Mouse (Mus musculus): ENCODE data around the gene Arrdc3. TPM values are rescaled to one million over a fixed set of nuclear protein-coding genes. Genes with fewer than 3 reads are reported as not detected.
"Not testable (repeated sequence)": the region's sequence is repeated elsewhere in the genome, so short reads cannot be mapped to it uniquely, and the experiment has no call there.

The Arrdc3 gene
- total and polyA plus RNA-seq, 2 experiments from 2014 or later = 49.8 to 100 TPM

DNA sequence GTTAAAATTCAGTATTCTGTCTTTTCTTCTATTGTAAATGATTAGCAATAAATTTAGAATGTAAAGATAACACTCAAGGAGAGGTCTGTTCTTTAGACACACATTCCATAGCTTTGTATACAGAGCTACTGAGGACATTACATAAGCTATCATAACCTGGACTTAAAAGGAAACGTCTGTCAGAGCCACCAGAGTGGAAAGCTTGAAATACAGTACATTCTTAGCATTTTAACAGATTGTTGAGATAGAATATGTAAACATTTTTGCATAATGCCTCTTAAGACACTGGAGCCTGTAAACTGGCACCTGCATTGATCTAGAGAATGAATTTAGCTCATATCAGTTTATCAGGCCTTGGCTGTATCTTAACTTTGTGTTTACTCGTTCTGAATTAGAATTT is 4.7 kb downstream of the Arrdc3 start:
- TF ChIP-seq CTCF (IDR thresholded peaks at IDR 0.05; ENCODE audit: low read depth) = no peak
- ATAC-seq (no peak), DNase-seq (ENCODE audit: low spot score) (no peak)
- Histone ChIP-seq H3K4me3 (ENCODE audit: low read length) (no peak overlapping the region), H3K36me3 (ENCODE audit: insufficient read depth, low read length) (peaks cover 19% of the 10 kb centered on the region), H3K27ac (no peak overlapping the region), H3K27me3 (ENCODE audit: insufficient read depth, low read length) (no peaks in the 10 kb centered on the region), H3K9me3 (ENCODE audit: low read length) (no peaks in the 10 kb centered on the region), H3K4me1 (ENCODE audit: insufficient read depth, low read length) (0 out of 2 replicates have a peak, but pooled peaks cover 2% of the 10 kb centered on the region), H3K9ac (replicated peaks; ENCODE audit: low read length) (no peak overlapping the region), H3K4me2 (ENCODE audit: low read depth, low read length) (no peak overlapping the region)
- WGBS = 73% methylated on average over 2 of the region's 2 CpGs

DNA sequence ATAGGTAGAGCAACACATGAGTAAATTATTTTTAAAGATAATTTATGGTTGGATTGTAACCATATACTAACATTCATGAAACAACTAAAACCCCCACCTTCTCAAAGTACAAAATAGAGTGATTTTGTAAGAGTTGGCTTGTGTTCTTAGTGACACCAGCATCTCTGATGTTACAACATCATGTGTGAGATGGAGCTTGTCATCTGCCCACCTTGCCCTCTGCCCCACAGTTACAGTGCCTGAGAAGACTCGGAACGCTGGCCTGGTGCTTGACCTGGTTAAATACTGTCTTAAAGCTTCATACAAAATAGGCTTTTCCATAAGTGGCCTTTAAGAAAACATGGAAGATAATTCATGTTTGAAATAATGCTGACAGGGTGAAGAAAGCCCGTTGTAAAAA is 11.7 kb downstream of the Arrdc3 start:
- not testable (repeated sequence) for H3K4me3 ChIP-seq (ENCODE audit: low read length); ATAC-seq; H3K9me3 ChIP-seq (ENCODE audit: low read length); DNase-seq (ENCODE audit: low spot score); H3K4me2 ChIP-seq (ENCODE audit: low read depth, low read length); H3K27ac ChIP-seq; H3K27me3 ChIP-seq (ENCODE audit: insufficient read depth, low read length); H3K4me1 ChIP-seq (ENCODE audit: insufficient read depth, low read length); H3K9ac ChIP-seq (replicated peaks; ENCODE audit: low read length)
- WGBS = 92% methylated on average over 3 of the region's 3 CpGs
- H3K36me3 ChIP-seq (ENCODE audit: insufficient read depth, low read length) = peaks cover 35% of the 10 kb centered on the region

- Histone ChIP-seq H3K4me1 (ENCODE audit: insufficient read depth, low read length) (no peaks in the 10 kb centered on the region), H3K4me3 (ENCODE audit: low read length) (no peak overlapping the region), H3K9me3 (ENCODE audit: low read length) (no peaks in the 10 kb centered on the region), H3K27ac (no peak overlapping the region), H3K9ac (replicated peaks; ENCODE audit: low read length) (no peak overlapping the region), H3K36me3 (ENCODE audit: insufficient read depth, low read length) (peaks cover 18% of the 10 kb centered on the region), H3K4me2 (ENCODE audit: low read depth, low read length) (no peak overlapping the region), H3K27me3 (ENCODE audit: insufficient read depth, low read length) (no peaks in the 10 kb centered on the region)
- TF ChIP-seq CTCF (IDR thresholded peaks at IDR 0.05; ENCODE audit: low read depth) = no peak
- DNase-seq (ENCODE audit: low spot score) (no peak), ATAC-seq (0 out of 2 replicates have a peak, but pooled peaks have one; percentile 25)
- WGBS = 80% methylated on average over 1 of the region's 1 CpGs
These were observed 14.2 kb downstream of the Arrdc3 start for GRCm38 (mm10) chr13:80897411-80897810.

DNA sequence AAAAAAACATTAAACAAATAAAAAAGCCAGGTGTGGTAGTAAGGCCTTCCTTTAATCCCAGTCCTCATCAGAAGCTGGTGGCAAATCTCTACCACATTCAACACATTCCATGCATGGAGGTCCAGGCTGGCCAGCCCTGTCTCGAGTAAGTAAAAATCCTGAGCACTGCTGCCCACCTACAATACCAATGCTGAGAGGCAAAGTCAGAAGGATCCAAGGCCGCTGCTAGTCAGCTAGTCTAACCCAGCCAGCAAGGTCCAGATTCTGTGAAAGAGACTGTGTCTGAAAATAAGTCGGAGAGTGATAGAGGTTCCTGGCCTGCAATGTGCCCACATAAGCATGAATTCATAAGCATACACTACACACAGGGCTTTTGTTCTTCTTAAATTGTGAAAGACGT is 14.9 kb downstream of the Arrdc3 start:
- DNase-seq (ENCODE audit: low spot score) (no peak), ATAC-seq (no peak)
- no peak overlapping the region for H3K4me3 ChIP-seq (ENCODE audit: low read length)
- H3K9me3 ChIP-seq (ENCODE audit: low read length) = no peaks in the 10 kb centered on the region
- H3K4me1 ChIP-seq (ENCODE audit: insufficient read depth, low read length) = no peaks in the 10 kb centered on the region
- WGBS = 80% methylated on average over 4 of the region's 4 CpGs
- TF ChIP-seq CTCF (IDR thresholded peaks at IDR 0.05; ENCODE audit: low read depth) = no peak
- H3K27ac ChIP-seq = no peak overlapping the region
- no peak overlapping the region for H3K9ac ChIP-seq (replicated peaks; ENCODE audit: low read length)
- H3K27me3 ChIP-seq (ENCODE audit: insufficient read depth, low read length) = no peaks in the 10 kb centered on the region
- H3K36me3 ChIP-seq (ENCODE audit: insufficient read depth, low read length) = peaks cover 14% of the 10 kb centered on the region
- no peak overlapping the region for H3K4me2 ChIP-seq (ENCODE audit: low read depth, low read length)

- no peak overlapping the region for H3K4me3 ChIP-seq (ENCODE audit: low read length)
- no peaks in the 10 kb centered on the region for H3K4me1 ChIP-seq (ENCODE audit: insufficient read depth, low read length)
- H3K27me3 ChIP-seq (ENCODE audit: insufficient read depth, low read length) = no peaks in the 10 kb centered on the region
- H3K36me3 ChIP-seq (ENCODE audit: insufficient read depth, low read length) = 0 out of 2 replicates have a peak, but pooled peaks cover under 1% of the 10 kb centered on the region
- ATAC-seq = no peak
- no peaks in the 10 kb centered on the region for H3K9me3 ChIP-seq (ENCODE audit: low read length)
- no peak for DNase-seq (ENCODE audit: low spot score)
- no peak overlapping the region for H3K4me2 ChIP-seq (ENCODE audit: low read depth, low read length)
- no peak overlapping the region for H3K27ac ChIP-seq
- no peak for TF ChIP-seq CTCF (IDR thresholded peaks at IDR 0.05; ENCODE audit: low read depth)
- 93% methylated on average over 2 of the region's 2 CpGs for WGBS
- no peak overlapping the region for H3K9ac ChIP-seq (replicated peaks; ENCODE audit: low read length)
These were observed 16.3 kb downstream of the Arrdc3 start for GRCm38 (mm10) chr13:80899435-80900029.

DNA sequence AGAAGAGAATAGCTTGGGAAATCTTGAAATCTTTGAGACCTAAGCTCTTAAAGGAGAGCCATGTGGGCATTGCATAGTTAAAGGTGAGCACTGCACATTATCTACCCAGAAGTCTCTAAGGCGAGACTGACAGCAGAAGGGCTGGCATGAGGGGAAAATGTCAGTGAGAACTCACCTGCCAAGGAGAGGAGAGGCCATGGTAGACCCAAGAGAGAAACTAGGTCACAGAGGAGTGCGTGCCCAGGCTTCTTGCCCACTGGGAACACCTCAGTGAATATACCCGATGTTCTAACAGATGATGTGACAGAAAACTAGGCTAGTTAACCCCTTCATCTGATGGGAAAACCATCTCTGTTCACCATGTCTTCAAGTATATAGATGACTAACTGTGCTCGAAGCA is 18.2 kb downstream of the Arrdc3 start:
- no peak overlapping the region for H3K9ac ChIP-seq (replicated peaks; ENCODE audit: low read length)
- H3K27ac ChIP-seq = no peak overlapping the region
- no peak overlapping the region for H3K4me2 ChIP-seq (ENCODE audit: low read depth, low read length)
- TF ChIP-seq CTCF (IDR thresholded peaks at IDR 0.05; ENCODE audit: low read depth) = no peak
- no peaks in the 10 kb centered on the region for H3K27me3 ChIP-seq (ENCODE audit: insufficient read depth, low read length)
- H3K4me1 ChIP-seq (ENCODE audit: insufficient read depth, low read length) = no peaks in the 10 kb centered on the region
- no peaks in the 10 kb centered on the region for H3K36me3 ChIP-seq (ENCODE audit: insufficient read depth, low read length)
- no peak for DNase-seq (ENCODE audit: low spot score)
- no peak overlapping the region for H3K4me3 ChIP-seq (ENCODE audit: low read length)
- ATAC-seq = no peak
- H3K9me3 ChIP-seq (ENCODE audit: low read length) = no peaks in the 10 kb centered on the region
- WGBS = 76% methylated on average over 4 of the region's 4 CpGs

DNA sequence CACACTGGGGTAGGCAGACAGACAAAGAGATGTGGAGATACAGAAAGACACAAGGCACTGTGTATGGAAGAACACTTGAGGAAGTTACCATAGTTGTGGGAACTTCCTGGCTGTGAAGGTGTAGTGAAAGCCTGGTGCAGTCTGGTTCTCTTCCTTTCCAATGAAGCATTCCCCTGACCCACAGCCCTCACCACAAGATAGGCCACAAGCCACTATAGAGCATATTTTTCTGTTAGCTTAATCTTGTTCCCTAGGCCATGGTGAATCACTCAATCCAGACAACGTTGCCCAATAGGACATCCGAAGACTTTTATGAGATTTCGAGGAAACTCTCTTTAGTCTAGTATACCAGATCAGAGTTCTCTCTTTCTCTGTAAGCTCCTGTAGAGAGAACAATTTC is 19.6 kb downstream of the Arrdc3 start:
- Histone ChIP-seq H3K4me3 (ENCODE audit: low read length) (no peak overlapping the region), H3K27me3 (ENCODE audit: insufficient read depth, low read length) (no peaks in the 10 kb centered on the region), H3K4me2 (ENCODE audit: low read depth, low read length) (no peak overlapping the region), H3K9ac (replicated peaks; ENCODE audit: low read length) (no peak overlapping the region), H3K36me3 (ENCODE audit: insufficient read depth, low read length) (no peaks in the 10 kb centered on the region), H3K9me3 (ENCODE audit: low read length) (no peaks in the 10 kb centered on the region), H3K27ac (no peak overlapping the region), H3K4me1 (ENCODE audit: insufficient read depth, low read length) (no peaks in the 10 kb centered on the region)
- WGBS = 91% methylated on average over 3 of the region's 3 CpGs
- ATAC-seq (no peak), DNase-seq (ENCODE audit: low spot score) (no peak)
- TF ChIP-seq CTCF (IDR thresholded peaks at IDR 0.05; ENCODE audit: low read depth) = no peak
